Mouse (Mus musculus): ENCODE results near the gene Ang5.

GRCm38 (mm10) chr14:44001600-44001999, 44.7 kb downstream of the Ang5 start:
- TF ChIP-seq CTCF (IDR thresholded peaks at IDR 0.05; ENCODE audit: control insufficient read depth, insufficient read depth, insufficient read length) (no peak), USF1 (IDR thresholded peaks at IDR 0.05; ENCODE audit: low read depth) (no peak), CEBPB (IDR thresholded peaks at IDR 0.05; ENCODE audit: low read depth) (no peak)

Measured in C2C12 (cell line).